In the genomic region with DNA sequence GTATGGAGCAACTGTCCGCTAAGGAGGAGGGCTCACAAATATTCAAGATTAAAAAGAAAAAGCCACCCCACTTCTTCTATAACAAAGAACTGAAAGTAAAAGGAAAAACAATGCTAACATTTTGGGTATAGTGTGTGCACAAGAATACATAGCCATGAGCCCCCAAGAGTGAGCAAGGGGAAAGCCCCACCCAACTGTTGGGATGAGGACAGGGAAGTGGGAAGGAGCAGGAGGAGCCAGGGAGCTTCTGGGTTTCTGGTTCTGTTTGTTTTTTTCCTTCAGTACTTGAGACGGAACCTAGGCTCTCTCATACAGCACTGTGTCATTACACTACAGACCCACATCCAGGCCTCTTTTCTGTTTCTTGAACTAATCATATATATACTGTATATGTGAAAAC, we compare ENCODE assay signal across 10 mouse cellular contexts. TPM values are rescaled to one million over a fixed set of nuclear protein-coding genes. Genes with fewer than 3 reads are reported as not detected.
DNase-seq lines count a peak whose midpoint lies in the region; ATAC-seq lines count a peak whose summit lies in the region.
"Had no signal": no experiment of that assay in that cellular context is flagged by ENCODE, and none has a peak within 500 bp of the region (broad histone marks: within the 10 kb centered on the region; RNA-seq: fewer than 3 reads in every experiment).

No protein-coding gene starts in this region.

- peak overlapping the region; percentile 28 for H3K4me2 ChIP-seq in lung, embryonic 15.5 days
- H3K4me2 ChIP-seq in intestine, embryonic 16.5 days (ENCODE audit: low read depth, low read length): 0 out of 2 replicates have a peak overlapping the region, but pooled peaks have one; percentile 52

- no peaks in the 10 kb centered on the region for H3K9me3 ChIP-seq in heart, embryonic 10.5 days
- H3K9me3 ChIP-seq in lung, embryonic 15.5 days: no peaks in the 10 kb centered on the region
- no peaks in the 10 kb centered on the region for H3K9me3 ChIP-seq in intestine, embryonic 16.5 days (ENCODE audit: control insufficient read depth, low read length)

- no peak for DNase-seq in heart, embryonic 10.5 days (ENCODE audit: low spot score)
- DNase-seq in heart, adult 8-10 months (ENCODE audit: low spot score): no peak
- DNase-seq in lung, postnatal 4 days: no peak
- DNase-seq in adrenal gland, postnatal 14 days: no peak
- DNase-seq in urinary bladder, postnatal 4 days (ENCODE audit: low spot score in 2 of 2): no peak
- DNase-seq: cerebellum, adult 9-11 months; right cerebral cortex, adult 18-20 months had no signal

- H3K9ac ChIP-seq in lung, embryonic 15.5 days: no peak overlapping the region
- peak overlapping the region; percentile 47 for H3K9ac ChIP-seq in intestine, embryonic 16.5 days (ENCODE audit: low read depth, low read length)

- 71% methylated on average over 2 of the region's 2 CpGs for WGBS in heart, embryonic 10.5 days
- WGBS in lung, embryonic 15.5 days: 72% methylated on average over 2 of the region's 2 CpGs
- WGBS in intestine, embryonic 16.5 days: 73% methylated on average over 2 of the region's 2 CpGs
- 57% methylated on average over 2 of the region's 2 CpGs for WGBS in macrophage (ENCODE audit: missing documents)

- ATAC-seq in lung, embryonic 15.5 days (ENCODE audit: borderline replicate concordance, extremely low read depth, low FRiP score, low TSS enrichment): no peak
- no peak for ATAC-seq in intestine, embryonic 16.5 days

- no peaks in the 10 kb centered on the region for H3K36me3 ChIP-seq in heart, embryonic 10.5 days
- no peaks in the 10 kb centered on the region for H3K36me3 ChIP-seq in lung, embryonic 15.5 days
- H3K36me3 ChIP-seq in intestine, embryonic 16.5 days (ENCODE audit: control insufficient read depth, insufficient read depth, low read length): no peaks in the 10 kb centered on the region
- no peaks in the 10 kb centered on the region for H3K36me3 ChIP-seq in macrophage (ENCODE audit: inconsistent target)

- peak overlapping the region; percentile 82 for H3K27ac ChIP-seq in heart, embryonic 10.5 days
- peak overlapping the region; percentile 86 for H3K27ac ChIP-seq in lung, embryonic 15.5 days
- peak overlapping the region; percentile 76 for H3K27ac ChIP-seq in intestine, embryonic 16.5 days (ENCODE audit: low read length)
- H3K27ac ChIP-seq in macrophage: peak overlapping the region; percentile 90

- H3K4me1 ChIP-seq in heart, embryonic 10.5 days: peaks cover 63% of the 10 kb centered on the region
- H3K4me1 ChIP-seq in lung, embryonic 15.5 days: peaks cover 38% of the 10 kb centered on the region
- H3K4me1 ChIP-seq in intestine, embryonic 16.5 days (ENCODE audit: control insufficient read depth, insufficient read depth, low read length): peaks cover 24% of the 10 kb centered on the region

- no peaks in the 10 kb centered on the region for H3K27me3 ChIP-seq in heart, embryonic 10.5 days (ENCODE audit: insufficient read depth, poor library complexity, severe bottlenecking)
- H3K27me3 ChIP-seq in lung, embryonic 15.5 days: no peaks in the 10 kb centered on the region
- H3K27me3 ChIP-seq in intestine, embryonic 16.5 days (replicated peaks; ENCODE audit: control insufficient read depth, insufficient read depth, low read length): no peaks in the 10 kb centered on the region

- H3K4me3 ChIP-seq in heart, embryonic 10.5 days: no peak overlapping the region
- H3K4me3 ChIP-seq in lung, embryonic 15.5 days: no peak overlapping the region
- H3K4me3 ChIP-seq in intestine, embryonic 16.5 days (ENCODE audit: low read length): no peak overlapping the region
- no peak overlapping the region for H3K4me3 ChIP-seq in macrophage (ENCODE audit: inconsistent target)

- peaks cover 93% of the 10 kb centered on the region for H3K79me2 ChIP-seq in macrophage (ENCODE audit: inconsistent target)

RNA-seq across cellular contexts. Expression of gene Pacsin2, which starts 31.1 kb away (rescaled TPM):
- 81.9 and 82.4 TPM in 2 replicates for polyA plus RNA-seq in heart, embryonic 10.5 days (2016; fragmentation: Nextera tagmentation; extraction: Ambion mirVana)
- total RNA-seq in heart, adult 8-10 months (2022): 100 to 1,000 TPM; 209 to 267 (median 247) TPM
- polyA plus RNA-seq in lung, embryonic 15.5 days (2015; fragmentation: Nextera tagmentation; extraction: Ambion mirVana): 68.1 and 70.9 TPM in 2 replicates
- 76.4 and 81.6 TPM in 2 replicates for polyA plus RNA-seq in intestine, embryonic 16.5 days (2015; fragmentation: Nextera tagmentation; extraction: Ambion mirVana)
- 100 to 1,000 TPM in 3 of 26 experiments, 10 to 100 TPM in 23; 41.6 to 120 (median 81.4) TPM for total RNA-seq in macrophage (2018; cell fraction: chromatin; rRNA removed)
- 100 to 1,000 TPM in 1 of 26 experiments, 10 to 100 TPM in 25; 51.3 to 103 (median 81.1) TPM for total RNA-seq in macrophage (2018; cell fraction: cytosol; rRNA removed)
- total RNA-seq in macrophage (2018; cell fraction: nucleus; rRNA removed): 100 to 1,000 TPM in 2 of 26 experiments, 10 to 100 TPM in 24; 60.5 to 159 (median 76.3) TPM
- polyA plus RNA-seq in macrophage (2018): 58.4 to 158 TPM (median 89.0 TPM) in 3 replicates
- total RNA-seq in adrenal gland, postnatal 14 days (2021): 74.1 and 84.3 TPM in 2 replicates
